Mouse (Mus musculus) MEL-GATA-1-ER (cell line): ENCODE measurements around the gene Gm17455.

Experiments used
- DNase-seq: peaks from one replicate; pipeline ENCODE4 v3.0.0-alpha.2; 2012; ENCODE audit warnings: low read depth; ENCODE audit errors: extremely low read depth

The Gm17455 gene

GRCm38 (mm10) chr10:60399449-60399848 is at the start of gene Gm17455:
Gm17455 (plus strand) TSS chr10:60399726.
- DNase-seq: no peak

DNA sequence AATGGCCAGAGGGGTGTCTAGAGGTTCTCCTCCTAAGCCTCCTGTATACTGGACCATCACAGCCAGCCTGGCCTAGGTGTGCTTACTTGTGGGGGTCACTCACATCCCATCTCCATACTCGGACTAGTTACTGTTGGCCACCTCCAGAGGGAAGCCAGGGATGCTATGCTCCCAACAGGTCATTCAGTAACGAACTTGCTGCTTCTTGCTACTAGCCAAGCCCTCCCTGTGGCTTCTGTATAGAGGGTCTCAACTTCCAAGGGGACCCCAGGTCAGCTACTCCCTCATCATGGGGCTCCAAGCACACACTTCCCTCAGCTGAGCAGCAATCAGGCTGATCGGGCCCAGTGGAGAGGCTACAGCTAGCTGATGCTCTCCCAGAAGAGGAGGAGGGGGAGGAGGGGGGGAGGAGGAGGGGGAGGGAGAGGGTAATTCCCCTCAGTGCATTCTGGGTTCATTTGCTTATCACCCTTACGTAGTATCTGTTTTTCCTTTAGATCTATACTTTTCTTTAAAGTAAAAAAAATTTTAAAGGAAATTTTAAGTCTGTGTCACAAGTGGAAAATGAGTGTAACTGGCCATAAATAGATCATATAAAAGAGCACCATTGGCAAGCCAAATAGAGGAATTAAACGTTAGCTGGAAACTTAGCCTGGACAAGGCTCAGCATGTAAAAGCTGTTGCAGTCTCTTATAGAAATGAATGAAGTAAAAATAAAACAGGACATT is 49.3 kb upstream of the Gm17455 start:
- peak; percentile 29 for DNase-seq

DNA sequence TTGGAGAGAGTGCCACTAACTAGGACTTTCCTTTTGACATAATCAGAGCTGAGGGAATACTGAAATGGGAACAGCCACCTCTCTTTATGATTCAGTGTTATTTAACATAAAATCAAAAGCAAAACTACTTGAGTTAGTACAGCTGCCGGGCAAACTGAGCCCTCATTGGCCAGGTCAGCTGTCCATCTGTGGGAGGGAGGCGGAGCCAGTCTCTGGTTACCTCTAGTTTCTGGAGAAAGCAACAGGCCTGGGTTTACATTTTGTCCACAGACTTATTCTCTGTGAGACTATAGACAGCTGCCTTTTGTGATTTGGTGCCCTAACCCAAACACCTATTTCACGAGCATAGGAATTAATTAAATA is 48.7 kb upstream of the Gm17455 start:
- peak; percentile 77 for DNase-seq

GRCm38 (mm10) chr10:60351248-60351647 is 48.3 kb upstream of the Gm17455 start:
- DNase-seq: no peak

GRCm38 (mm10) chr10:60351761-60352455 is 47.6 kb upstream of the Gm17455 start:
- DNase-seq: no peak

- no peak for DNase-seq
Measured at GRCm38 (mm10) chr10:60353241-60354002, 46.1 kb upstream of the Gm17455 start.

DNA sequence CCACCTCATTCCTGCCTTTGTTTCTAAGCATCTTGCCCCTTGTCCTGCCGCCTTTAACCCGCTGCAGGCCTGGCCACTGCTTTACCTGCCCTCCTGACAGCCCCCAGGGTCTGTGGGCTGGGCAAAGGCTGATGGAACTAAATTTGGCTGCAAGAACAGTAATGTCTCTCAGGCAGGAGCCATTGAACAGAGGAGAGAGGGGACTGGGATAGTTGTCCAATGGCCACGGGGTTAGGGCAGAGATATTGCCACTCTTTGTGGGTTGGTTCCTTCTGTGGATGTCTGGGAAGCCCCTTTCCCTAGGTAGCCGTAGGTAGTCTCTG is 45.6 kb upstream of the Gm17455 start:
- no peak for DNase-seq

DNA sequence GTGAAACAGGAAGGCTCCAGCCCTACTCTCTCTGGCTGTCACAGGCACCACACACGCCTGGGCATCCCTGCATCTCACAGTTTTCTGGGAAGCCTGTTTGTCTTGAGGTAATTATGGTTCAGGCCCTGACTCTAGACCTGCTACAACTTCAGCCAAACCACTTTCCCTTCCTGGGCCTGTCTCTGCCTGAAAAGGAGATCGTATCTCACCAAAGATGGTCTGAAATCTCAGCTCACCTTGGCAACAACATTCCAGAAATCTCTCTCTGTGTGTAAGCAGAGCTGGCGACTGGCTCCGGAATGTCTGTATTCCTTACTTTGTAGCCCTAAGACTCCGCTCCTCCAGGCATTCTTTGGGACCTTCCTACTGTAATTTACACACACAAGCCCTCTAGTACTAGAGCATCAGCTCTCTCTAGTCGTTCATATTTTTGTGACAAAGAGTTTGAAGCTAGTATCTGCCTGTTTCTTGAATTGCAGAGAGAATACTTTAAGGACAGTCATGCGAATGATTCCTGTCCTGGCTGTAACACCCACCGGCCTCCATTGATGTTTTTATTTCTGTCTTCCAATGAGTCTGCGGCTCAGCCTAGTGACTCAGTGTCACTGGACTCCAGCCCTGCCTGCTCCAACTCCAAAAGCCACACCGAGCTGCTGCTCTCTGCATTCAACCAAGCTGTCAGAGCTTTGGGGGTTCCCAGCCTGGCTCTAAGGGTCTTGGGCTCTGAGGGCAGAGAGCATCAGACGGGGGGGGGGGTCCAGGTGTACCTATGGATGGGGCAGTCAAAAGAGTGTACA is 44.4 kb upstream of the Gm17455 start:
- DNase-seq: no peak

- no peak for DNase-seq
Measured at GRCm38 (mm10) chr10:60357441-60357840, 42.1 kb upstream of the Gm17455 start.

DNA sequence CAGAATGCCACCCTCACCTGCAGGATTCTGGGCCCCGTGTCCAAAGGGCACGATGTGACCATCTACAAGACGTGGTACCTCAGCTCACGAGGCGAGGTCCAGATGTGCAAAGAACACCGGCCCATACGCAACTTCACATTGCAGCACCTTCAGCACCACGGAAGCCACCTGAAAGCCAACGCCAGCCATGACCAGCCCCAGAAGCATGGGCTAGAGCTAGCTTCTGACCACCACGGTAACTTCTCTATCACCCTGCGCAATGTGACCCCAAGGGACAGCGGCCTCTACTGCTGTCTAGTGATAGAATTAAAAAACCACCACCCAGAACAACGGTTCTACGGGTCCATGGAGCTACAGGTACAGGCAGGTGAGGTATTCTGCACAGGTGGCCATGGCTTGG is 41.6 kb upstream of the Gm17455 start:
- no peak for DNase-seq

- no peak for DNase-seq
Measured at GRCm38 (mm10) chr10:60358776-60359175, 40.8 kb upstream of the Gm17455 start.

GRCm38 (mm10) chr10:60361615-60362309 is 37.8 kb upstream of the Gm17455 start:
- DNase-seq: no peak

DNA sequence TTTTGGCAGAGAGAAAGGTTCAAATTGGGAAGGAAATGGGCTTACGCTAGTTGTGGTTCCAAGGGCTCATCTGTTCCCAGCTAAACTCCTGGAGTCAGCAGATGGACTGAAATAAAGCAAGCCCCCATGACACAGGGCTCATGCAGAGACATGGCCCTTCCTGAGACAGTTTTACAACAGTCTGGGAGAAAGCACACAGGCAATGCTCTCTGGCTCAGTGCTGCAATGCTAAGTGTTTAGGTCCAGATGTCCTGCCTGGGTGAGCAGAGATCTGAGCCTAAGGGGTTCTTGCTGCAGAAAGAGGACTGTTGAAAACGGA is 37.3 kb upstream of the Gm17455 start:
- DNase-seq: no peak

DNA sequence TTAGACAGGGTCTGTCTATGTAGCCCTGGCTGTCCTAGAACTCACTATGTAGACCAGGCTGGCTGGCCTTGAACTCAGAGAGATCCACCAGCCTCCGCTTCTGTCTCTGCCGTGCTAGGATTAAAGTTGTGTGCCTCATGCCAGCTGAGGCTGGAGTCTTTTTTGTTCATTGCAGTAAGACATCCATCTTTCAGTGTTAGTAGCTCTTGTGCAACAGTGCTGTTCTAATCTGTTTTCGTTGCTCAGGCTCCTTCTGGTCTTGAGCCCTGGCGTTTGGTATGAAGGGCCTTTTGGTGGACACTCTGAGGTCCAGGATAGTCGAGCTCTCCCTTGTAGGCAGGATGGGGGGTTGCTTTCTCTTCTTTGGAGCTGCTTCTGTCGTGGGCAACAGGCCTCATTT is 36.1 kb upstream of the Gm17455 start:
- DNase-seq: no peak

GRCm38 (mm10) chr10:60367145-60367544 is 32.4 kb upstream of the Gm17455 start:
- DNase-seq: no peak

DNA sequence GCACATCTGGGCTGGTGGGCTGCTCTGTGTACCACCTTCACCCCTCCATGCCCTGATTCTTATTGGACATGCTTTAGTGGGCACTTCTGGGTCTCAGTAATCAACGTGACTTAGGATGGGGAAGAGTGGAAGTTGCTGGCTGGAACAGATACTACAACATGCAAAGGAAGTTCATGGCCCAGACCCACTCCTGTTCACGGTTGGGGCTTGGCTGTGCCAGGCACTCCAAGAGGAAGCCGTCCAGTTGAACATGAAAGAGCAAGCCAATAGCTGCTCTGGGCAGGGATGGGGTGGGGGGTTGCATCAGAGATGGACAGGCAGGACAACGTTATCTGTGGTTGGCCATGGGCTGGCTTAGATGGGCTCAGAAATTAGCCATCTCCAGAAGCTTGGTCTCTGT is 31.6 kb upstream of the Gm17455 start:
- DNase-seq: no peak

GRCm38 (mm10) chr10:60369405-60369804 is 30.1 kb upstream of the Gm17455 start:
- no peak for DNase-seq

DNA sequence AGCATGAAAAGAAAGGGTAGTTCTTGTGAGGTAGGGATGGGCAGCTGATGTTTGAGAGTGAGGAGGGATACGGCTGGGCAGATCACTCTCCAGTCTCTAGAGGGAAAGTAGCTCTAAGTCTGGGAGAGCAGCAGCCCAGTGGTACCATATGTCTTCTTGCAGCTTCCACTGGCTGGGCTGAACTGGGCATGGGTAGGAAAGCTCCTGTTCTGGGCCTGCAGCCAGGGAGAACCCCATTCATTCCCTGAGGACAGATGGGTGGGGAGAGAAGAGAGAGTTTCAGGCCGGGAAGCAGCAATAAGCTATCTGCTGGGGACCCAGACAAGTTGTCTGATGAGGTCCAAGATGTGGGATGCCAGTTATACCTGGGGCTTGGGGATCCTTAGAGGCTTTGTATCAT is 29.4 kb upstream of the Gm17455 start:
- no peak for DNase-seq

DNA sequence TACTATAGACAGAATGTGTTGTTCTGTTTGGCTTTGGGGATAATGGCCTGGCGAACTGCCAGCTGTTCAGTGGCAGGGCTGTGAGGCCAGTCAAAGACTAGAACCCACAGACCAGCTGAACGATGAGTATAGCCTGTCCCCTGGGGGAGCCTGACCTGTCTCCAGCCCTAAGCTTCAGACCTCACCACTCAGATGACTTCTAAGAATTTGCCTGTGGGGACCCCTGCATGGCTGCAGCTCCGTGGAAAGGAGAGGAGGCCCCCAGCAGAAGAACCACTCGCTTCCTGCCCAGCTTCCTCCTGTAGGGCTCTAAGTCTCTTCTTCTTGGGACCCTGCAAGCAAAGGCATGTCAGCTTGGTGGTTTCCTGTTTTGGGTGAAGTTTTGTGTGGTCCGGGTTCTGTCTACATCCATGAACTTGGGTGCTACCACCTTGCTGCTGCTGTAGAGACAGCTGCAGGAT is 28.9 kb upstream of the Gm17455 start:
- DNase-seq: no peak

DNA sequence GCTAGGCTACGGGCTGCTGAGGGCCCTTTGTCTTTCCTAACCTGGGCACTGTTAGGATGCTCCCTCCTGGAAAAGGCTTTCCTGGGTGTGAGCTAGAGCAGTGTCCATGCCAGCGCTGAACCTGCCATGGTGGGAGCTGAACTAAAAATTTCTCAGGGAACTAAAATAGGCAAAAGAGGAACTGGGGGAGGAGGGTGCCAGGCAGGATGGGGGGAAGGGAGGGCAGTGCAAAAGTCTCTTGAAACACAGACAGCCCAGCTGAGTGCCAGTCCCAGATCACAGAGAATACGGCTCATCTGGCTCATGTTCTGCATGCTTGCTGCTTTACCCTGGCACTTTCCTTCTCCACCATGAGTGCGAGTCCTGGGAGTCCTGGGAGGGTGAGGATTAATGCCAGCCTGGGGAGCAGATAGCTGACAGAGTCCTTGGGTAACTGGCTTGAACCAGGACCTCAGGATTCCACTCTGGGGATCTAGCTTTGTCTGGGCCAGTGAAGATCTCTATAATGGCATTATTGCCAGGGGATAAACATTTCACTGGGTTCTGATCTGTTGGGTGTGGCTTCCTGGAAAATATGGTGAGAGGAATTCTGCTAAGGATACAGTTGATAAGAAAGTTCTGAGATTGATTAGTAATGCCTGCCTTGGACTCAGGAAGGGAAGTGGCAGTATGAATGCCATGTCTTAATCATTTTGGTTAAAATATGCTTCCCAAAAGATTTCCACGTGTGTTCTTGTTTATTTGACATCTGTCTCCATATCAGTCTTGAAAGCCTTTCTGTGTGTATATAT is 27.7 kb upstream of the Gm17455 start:
- no peak for DNase-seq
